Mouse (Mus musculus): Measurements from ENCODE around the gene Ralgps1. TPM values are rescaled to one million over a fixed set of nuclear protein-coding genes. Genes with fewer than 3 reads are reported as not detected.

Ralgps1 gene
- polyA plus RNA-seq, 1 experiment from 2014 or later, result 2.2 TPM

DNA sequence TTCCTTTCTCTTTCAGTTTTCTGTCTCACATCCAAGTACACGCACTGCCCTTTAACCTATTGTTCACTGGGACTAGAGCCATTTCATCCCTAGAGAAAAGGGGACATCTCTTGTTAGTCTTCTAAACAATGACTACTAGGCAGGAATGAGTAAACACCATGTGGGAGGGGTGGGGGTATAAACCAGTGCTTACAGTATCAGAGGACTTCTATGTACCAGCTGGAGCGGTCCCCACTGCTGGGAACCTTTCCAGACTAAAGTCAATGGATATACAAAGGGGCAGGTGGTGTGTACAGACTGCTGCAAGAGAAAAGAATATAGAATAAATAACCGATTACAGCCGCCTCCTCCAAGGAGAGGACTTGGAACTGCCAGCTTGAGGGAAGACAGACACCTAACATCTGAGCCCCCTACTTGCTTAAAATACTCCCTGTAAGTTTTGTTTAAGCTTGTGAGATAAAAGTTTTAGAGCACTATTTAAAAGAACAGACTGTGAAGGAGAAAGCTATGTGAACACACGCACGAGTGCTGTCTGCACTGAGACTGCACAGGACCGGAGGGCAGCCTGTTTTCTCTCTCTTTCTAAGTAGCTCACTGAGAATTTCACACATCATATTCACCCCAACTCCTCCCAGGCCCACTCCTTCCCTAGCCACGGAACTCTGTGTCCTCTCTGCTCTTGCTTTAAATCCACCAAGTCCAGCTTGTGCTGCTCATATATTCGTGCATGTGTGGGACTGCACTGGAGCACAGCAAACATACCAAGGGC, 5.4 kb downstream of the Ralgps1 start:
- Histone ChIP-seq H3K27me3 (ENCODE audit: control insufficient read depth, insufficient read depth, low read length) (no peaks in the 10 kb centered on the region), H3K27ac (replicated peaks) (peak overlapping the region; percentile 82), H3K4me2 (replicated peaks; ENCODE audit: low read depth) (no peak overlapping the region; the same call in 1 of the 2 replicates), H3K36me3 (ENCODE audit: control insufficient read depth, insufficient read depth, low read length) (no peaks in the 10 kb centered on the region), H3K4me1 (replicated peaks; ENCODE audit: control insufficient read depth, insufficient read depth) (peaks cover 5% of the 10 kb centered on the region), H3K9me3 (ENCODE audit: control insufficient read depth, low read length) (no peaks in the 10 kb centered on the region), H3K9ac (ENCODE audit: low read length) (no peak overlapping the region), H3K4me3 (ENCODE audit: low read depth, low read length) (no peak overlapping the region)
- WGBS, result 17% methylated on average over 9 of the region's 9 CpGs
- peak; percentile 63 for DNase-seq (ENCODE audit: low spot score)
- ATAC-seq (ENCODE audit: low FRiP score, low TSS enrichment), result peak; percentile 73
- no peak for TF ChIP-seq CTCF (IDR thresholded peaks at IDR 0.05; ENCODE audit: low read depth)
- TF ChIP-seq EP300 (optimal IDR thresholded peaks at IDR 0.05), result no peak

DNA sequence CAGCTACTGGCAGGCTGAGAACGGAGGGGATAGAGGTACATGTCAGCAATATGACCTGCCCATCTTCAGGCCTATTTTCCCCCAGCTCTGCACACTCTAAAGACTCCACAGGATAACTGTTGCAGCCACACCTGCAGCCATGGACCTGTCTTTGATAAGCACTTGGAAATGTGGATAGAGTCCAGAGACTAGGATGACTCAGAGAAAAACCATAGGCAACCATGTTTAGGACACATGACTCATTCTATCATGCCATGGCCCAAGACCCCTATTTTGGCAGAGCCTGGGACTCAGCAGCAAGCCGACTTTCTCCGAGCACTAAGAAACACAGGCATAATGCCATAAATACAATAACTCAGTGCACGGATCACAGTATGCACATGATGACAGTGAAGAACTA, 6.6 kb downstream of the Ralgps1 start:
- H3K27ac ChIP-seq (replicated peaks), result no peak overlapping the region; the same call in 1 of the 2 replicates
- H3K4me1 ChIP-seq (replicated peaks; ENCODE audit: control insufficient read depth, insufficient read depth), result peaks cover 5% of the 10 kb centered on the region
- ATAC-seq (ENCODE audit: low FRiP score, low TSS enrichment), result no peak
- no peaks in the 10 kb centered on the region for H3K27me3 ChIP-seq (ENCODE audit: control insufficient read depth, insufficient read depth, low read length)
- H3K9me3 ChIP-seq (ENCODE audit: control insufficient read depth, low read length), result no peaks in the 10 kb centered on the region
- no peak overlapping the region for H3K4me2 ChIP-seq (replicated peaks; ENCODE audit: low read depth)
- H3K36me3 ChIP-seq (ENCODE audit: control insufficient read depth, insufficient read depth, low read length), result no peaks in the 10 kb centered on the region
- DNase-seq (ENCODE audit: low spot score), result no peak
- no peak for TF ChIP-seq CTCF (IDR thresholded peaks at IDR 0.05; ENCODE audit: low read depth)
- no peak for TF ChIP-seq EP300 (optimal IDR thresholded peaks at IDR 0.05)
- no peak overlapping the region for H3K4me3 ChIP-seq (ENCODE audit: low read depth, low read length)
- H3K9ac ChIP-seq (ENCODE audit: low read length), result no peak overlapping the region
- 64% methylated on average over 4 of the region's 4 CpGs for WGBS

DNA sequence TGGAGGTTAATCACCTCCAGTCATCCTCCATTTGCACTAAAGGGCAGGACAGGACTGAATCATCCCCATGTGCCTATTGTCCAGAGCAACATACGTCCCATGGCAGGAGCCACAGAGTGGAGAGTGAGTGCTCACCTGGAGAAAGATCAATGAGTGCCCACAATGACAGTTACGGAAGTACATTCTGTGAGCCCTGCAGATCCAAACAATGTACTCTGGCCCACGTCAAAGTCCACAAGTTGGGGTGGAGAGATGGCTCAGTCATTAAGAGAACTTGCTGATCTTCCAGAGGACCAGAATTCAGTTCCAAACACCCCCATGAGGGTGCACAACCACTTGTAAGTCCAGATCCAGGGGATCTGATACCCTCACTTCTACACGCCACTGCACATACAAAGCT, 7.4 kb downstream of the Ralgps1 start:
- Histone ChIP-seq H3K9me3 (ENCODE audit: control insufficient read depth, low read length) (no peaks in the 10 kb centered on the region), H3K4me1 (replicated peaks; ENCODE audit: control insufficient read depth, insufficient read depth) (peaks cover 5% of the 10 kb centered on the region), H3K27me3 (ENCODE audit: control insufficient read depth, insufficient read depth, low read length) (no peaks in the 10 kb centered on the region), H3K27ac (replicated peaks) (no peak overlapping the region), H3K36me3 (ENCODE audit: control insufficient read depth, insufficient read depth, low read length) (no peaks in the 10 kb centered on the region), H3K4me2 (replicated peaks; ENCODE audit: low read depth) (no peak overlapping the region), H3K4me3 (ENCODE audit: low read depth, low read length) (no peak overlapping the region), H3K9ac (ENCODE audit: low read length) (no peak overlapping the region)
- WGBS, result 75% methylated on average over 4 of the region's 4 CpGs
- ATAC-seq (ENCODE audit: low FRiP score, low TSS enrichment), result no peak
- no peak for DNase-seq (ENCODE audit: low spot score)
- no peak for TF ChIP-seq CTCF (IDR thresholded peaks at IDR 0.05; ENCODE audit: low read depth)
- no peak for TF ChIP-seq EP300 (optimal IDR thresholded peaks at IDR 0.05)

DNA sequence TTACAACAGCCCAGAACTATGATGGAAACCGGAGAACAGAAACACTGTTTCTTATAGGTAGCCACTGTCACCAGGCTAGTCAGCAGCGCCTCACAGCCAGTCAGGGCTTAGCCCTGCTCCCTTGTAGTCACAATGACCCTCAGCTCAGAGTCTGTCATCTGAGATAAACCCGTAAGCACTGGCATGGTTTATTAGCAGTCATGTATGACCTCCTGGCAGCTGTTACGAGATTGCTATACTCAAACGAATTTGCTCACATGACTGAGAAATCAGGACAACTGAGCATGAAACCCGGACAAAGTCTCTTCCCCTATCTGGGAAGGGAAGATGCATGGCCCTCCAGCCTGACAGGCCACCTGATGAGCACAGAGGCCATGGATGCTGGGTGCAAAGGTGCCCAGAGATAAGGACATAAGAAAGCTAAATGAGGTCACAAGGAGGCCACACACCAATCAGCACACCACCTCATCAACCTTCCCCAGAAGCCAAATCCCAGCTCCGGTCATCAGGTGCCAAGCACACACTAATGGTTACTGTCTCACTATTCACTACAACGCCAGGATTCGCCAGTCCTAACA, 10.1 kb downstream of the Ralgps1 start:
- DNase-seq (ENCODE audit: low spot score) (no peak), ATAC-seq (ENCODE audit: low FRiP score, low TSS enrichment) (no peak)
- TF ChIP-seq CTCF (IDR thresholded peaks at IDR 0.05; ENCODE audit: low read depth) (no peak), EP300 (optimal IDR thresholded peaks at IDR 0.05) (no peak)
- no peak overlapping the region for H3K9ac ChIP-seq (ENCODE audit: low read length)
- H3K36me3 ChIP-seq (ENCODE audit: control insufficient read depth, insufficient read depth, low read length), result no peaks in the 10 kb centered on the region
- H3K9me3 ChIP-seq (ENCODE audit: control insufficient read depth, low read length), result no peaks in the 10 kb centered on the region
- no peak overlapping the region for H3K4me2 ChIP-seq (replicated peaks; ENCODE audit: low read depth)
- WGBS, result 72% methylated on average over 9 of the region's 9 CpGs
- no peaks in the 10 kb centered on the region for H3K27me3 ChIP-seq (ENCODE audit: control insufficient read depth, insufficient read depth, low read length)
- no peak overlapping the region for H3K27ac ChIP-seq (replicated peaks)
- H3K4me1 ChIP-seq (replicated peaks; ENCODE audit: control insufficient read depth, insufficient read depth), result peaks cover 2% of the 10 kb centered on the region; the same call in 1 of the 2 replicates
- no peak overlapping the region for H3K4me3 ChIP-seq (ENCODE audit: low read depth, low read length)

DNA sequence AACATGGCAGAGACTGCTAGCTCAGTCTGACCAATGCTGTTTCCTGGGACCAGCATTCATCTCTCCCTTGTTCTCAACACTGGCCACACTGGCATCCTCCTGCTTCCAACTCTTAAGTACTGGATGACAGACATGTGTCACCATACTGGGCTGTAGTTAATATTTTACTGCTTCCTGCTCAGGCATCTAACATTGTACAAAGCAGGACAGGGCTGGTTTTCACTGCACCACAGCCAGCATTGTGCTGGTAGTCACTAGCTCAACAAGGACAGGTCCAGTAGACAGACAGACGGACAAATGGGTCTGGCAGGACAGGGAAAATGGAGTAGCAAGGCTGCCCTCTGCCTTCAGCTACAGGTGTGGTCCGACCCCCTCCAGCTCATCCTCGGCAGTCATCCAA, 10.7 kb downstream of the Ralgps1 start:
- H3K4me3 ChIP-seq (ENCODE audit: low read depth, low read length), result no peak overlapping the region
- ATAC-seq (ENCODE audit: low FRiP score, low TSS enrichment) (0 out of 2 replicates have a peak, but pooled peaks have one; percentile 4), DNase-seq (ENCODE audit: low spot score) (no peak)
- no peak overlapping the region for H3K9ac ChIP-seq (ENCODE audit: low read length)
- peaks cover 2% of the 10 kb centered on the region; the same call in 1 of the 2 replicates for H3K4me1 ChIP-seq (replicated peaks; ENCODE audit: control insufficient read depth, insufficient read depth)
- H3K27ac ChIP-seq (replicated peaks), result no peak overlapping the region
- TF ChIP-seq CTCF (IDR thresholded peaks at IDR 0.05; ENCODE audit: low read depth), result no peak
- no peak for TF ChIP-seq EP300 (optimal IDR thresholded peaks at IDR 0.05)
- whole genome bisulfite sequencing, result 77% methylated on average over 3 of the region's 3 CpGs
- no peaks in the 10 kb centered on the region for H3K9me3 ChIP-seq (ENCODE audit: control insufficient read depth, low read length)
- no peaks in the 10 kb centered on the region for H3K27me3 ChIP-seq (ENCODE audit: control insufficient read depth, insufficient read depth, low read length)
- no peak overlapping the region for H3K4me2 ChIP-seq (replicated peaks; ENCODE audit: low read depth)
- no peaks in the 10 kb centered on the region for H3K36me3 ChIP-seq (ENCODE audit: control insufficient read depth, insufficient read depth, low read length)

DNA sequence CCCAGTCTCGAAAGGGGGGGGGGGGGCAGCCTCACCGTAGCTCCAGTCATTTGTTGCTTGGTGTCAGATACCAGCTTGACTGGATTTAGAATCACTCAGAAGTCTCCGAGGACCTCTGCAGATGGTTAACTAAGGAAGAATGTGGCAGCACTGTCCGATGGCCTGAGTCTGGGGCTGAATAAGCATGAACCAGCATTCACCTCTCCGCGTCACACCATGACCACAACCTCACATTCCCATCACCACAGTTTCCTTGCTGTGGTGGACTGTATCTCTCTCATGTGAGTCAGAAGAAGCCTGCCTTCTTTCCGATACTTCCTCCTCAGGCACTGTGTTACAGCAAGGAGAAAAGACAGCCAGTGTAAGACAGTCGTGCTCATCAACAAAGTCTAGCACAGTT, 12.1 kb downstream of the Ralgps1 start:
- 82% methylated on average over 8 of the region's 8 CpGs for WGBS
- TF ChIP-seq EP300 (optimal IDR thresholded peaks at IDR 0.05), result no peak
- TF ChIP-seq CTCF (IDR thresholded peaks at IDR 0.05; ENCODE audit: low read depth), result no peak
- Histone ChIP-seq H3K27me3 (ENCODE audit: control insufficient read depth, insufficient read depth, low read length) (no peaks in the 10 kb centered on the region), H3K36me3 (ENCODE audit: control insufficient read depth, insufficient read depth, low read length) (no peaks in the 10 kb centered on the region), H3K9me3 (ENCODE audit: control insufficient read depth, low read length) (no peaks in the 10 kb centered on the region), H3K9ac (ENCODE audit: low read length) (no peak overlapping the region), H3K4me1 (replicated peaks; ENCODE audit: control insufficient read depth, insufficient read depth) (no peaks in the 10 kb centered on the region), H3K4me2 (replicated peaks; ENCODE audit: low read depth) (no peak overlapping the region), H3K4me3 (ENCODE audit: low read depth, low read length) (no peak overlapping the region), H3K27ac (replicated peaks) (no peak overlapping the region)
- no peak for ATAC-seq (ENCODE audit: low FRiP score, low TSS enrichment)
- no peak for DNase-seq (ENCODE audit: low spot score)
